Mouse (Mus musculus) testis, adult 2 months (tissue): ENCODE results near the gene 2310030G06Rik.

Source experiments
- CTCF ChIP-seq: fragments of 200-500 bp; IDR thresholded peaks from 2 replicates; pipeline ENCODE4 v1.5.1; 2012; ENCODE audit warnings: low read depth, mild to moderate bottlenecking, inconsistent platforms, low read length, moderate library complexity; ENCODE audit not compliant: control insufficient read depth, insufficient read depth, insufficient replicate concordance
- POLR2A ChIP-seq: fragments of 200-500 bp; IDR thresholded peaks from 2 replicates; pipeline ENCODE4 v1.6.1; 2012; ENCODE audit warnings: low read depth, mild to moderate bottlenecking, inconsistent platforms, low read length, moderate library complexity; ENCODE audit not compliant: control insufficient read depth

GRCm38 (mm10) chr9:50692626-50693580 lies 53.4 kb downstream of the 2310030G06Rik start:
- TF ChIP-seq CTCF: no peak
- no peak for TF ChIP-seq POLR2A
